8 mouse cellular contexts compared by ENCODE assay signal in genomic region chr11:114668741-114669623, GRCm38 (mm10). TPM values are rescaled to one million over a fixed set of nuclear protein-coding genes. Genes with fewer than 3 reads are reported as not detected.
A peak's percentile ranks its signal among the peaks of the same experiment; 100 is the strongest.
DNase-seq lines count a peak whose midpoint lies in the region; ATAC-seq lines count a peak whose summit lies in the region.

No protein-coding gene starts in this region.

- peak; percentile 69 for ATAC-seq in intestine, embryonic 14.5 days (replicated peaks; ENCODE audit: low FRiP score, low TSS enrichment, low read depth)
- peak; percentile 66 for ATAC-seq in megakaryocyte-erythroid progenitor cell, adult 5-6 weeks (replicated peaks; ENCODE audit: low FRiP score, low TSS enrichment, poor library complexity, severe bottlenecking)

- H3K9me3 ChIP-seq in intestine, embryonic 14.5 days (ENCODE audit: control insufficient read depth, low read length) = no peaks in the 10 kb centered on the region

- H3K4me1 ChIP-seq in intestine, embryonic 14.5 days (replicated peaks; ENCODE audit: control insufficient read depth, insufficient read depth, low read length) = peaks cover 11% of the 10 kb centered on the region

- DNase-seq in adrenal gland, adult 2 months = peak; percentile 87
- peak; percentile 56 for DNase-seq in embryo, embryonic 11.5 days (ENCODE audit: low read depth, low spot score)
- DNase-seq in gastrocnemius, postnatal 25 days = peak; percentile 66
- DNase-seq in intestine, embryonic 14.5 days (ENCODE audit: low spot score) = peak; percentile 93
- DNase-seq in left cerebral cortex, postnatal 25 days (ENCODE audit: low spot score in 2 of 2) = peak; percentile 77 to 81
- peak; percentile 86 for DNase-seq in right cerebral cortex, postnatal 4 days
- peak; percentile 75 to 86 for DNase-seq in urinary bladder, postnatal 4 days (ENCODE audit: low spot score in 2 of 2)

- H3K9ac ChIP-seq in intestine, embryonic 14.5 days (ENCODE audit: low read length) = peak overlapping the region; percentile 96

- peak overlapping the region; percentile 87 for H3K4me2 ChIP-seq in intestine, embryonic 14.5 days (ENCODE audit: low read length)

- H3K4me3 ChIP-seq in intestine, embryonic 14.5 days (ENCODE audit: low read depth, low read length) = peak overlapping the region; percentile 62

- H3K36me3 ChIP-seq in intestine, embryonic 14.5 days (ENCODE audit: control insufficient read depth, insufficient read depth, low read length) = peaks cover 41% of the 10 kb centered on the region

- under 1% methylated on average over 60 of the region's 60 CpGs for WGBS in intestine, embryonic 14.5 days

- peak overlapping the region; percentile 91 for H3K27ac ChIP-seq in intestine, embryonic 14.5 days (ENCODE audit: low read depth)

- H3K27me3 ChIP-seq in intestine, embryonic 14.5 days (replicated peaks; ENCODE audit: control insufficient read depth, insufficient read depth, low read length) = no peaks in the 10 kb centered on the region

- intact Hi-C loops in left cerebral cortex, postnatal 25 days (cut with DNase I) = loop anchor here (5.0 kb wide), 1 partner anchor 123 kb away; no protein-coding TSS in a partner anchor

RNA-seq across cellular contexts. Expression of gene Rpl38, which starts 0.7 kb away (rescaled TPM):
- total RNA-seq in adrenal gland, adult 2 months (2021) = 1,000 to 10,000 TPM; 1,183 to 1,186 TPM
- polyA plus RNA-seq in adrenal gland, adult 2 months (2012; rRNA removed) = 64.3 and 68.3 TPM in 2 replicates
- 100 to 1,000 TPM; 462 to 524 TPM for total RNA-seq in gastrocnemius, postnatal 25 days (2021)
- polyA plus RNA-seq in intestine, embryonic 14.5 days (2014; fragmentation: Nextera tagmentation; extraction: Ambion mirVana) = 1,083 and 1,275 TPM in 2 replicates
- 100 to 1,000 TPM; 765 to 799 TPM for total RNA-seq in left cerebral cortex, postnatal 25 days (2021)
- total RNA-seq in megakaryocyte-erythroid progenitor cell, adult 5-6 weeks (2014; fragmentation: Nextera tagmentation) = 2,953 and 3,549 TPM in 2 replicates
- 4,476 and 4,894 TPM in 2 replicates for total RNA-seq in megakaryocyte-erythroid progenitor cell, adult 5-6 weeks (2017)

RNA-seq across cellular contexts. Expression of gene Ttyh2, which starts 6.2 kb away (rescaled TPM):
- 100 to 1,000 TPM in 1 of 2 experiments, 10 to 100 TPM in 1; 70.3 to 115 TPM for total RNA-seq in adrenal gland, adult 2 months (2021)
- 135 and 182 TPM in 2 replicates for polyA plus RNA-seq in adrenal gland, adult 2 months (2012; rRNA removed)
- total RNA-seq in gastrocnemius, postnatal 25 days (2021) = 10 to 100 TPM; 17.9 to 20.1 TPM
- polyA plus RNA-seq in intestine, embryonic 14.5 days (2014; fragmentation: Nextera tagmentation; extraction: Ambion mirVana) = 17.7 and 19.9 TPM in 2 replicates
- 10 to 100 TPM; 18.6 to 21.4 TPM for total RNA-seq in left cerebral cortex, postnatal 25 days (2021)
- 0.57 and 1.6 TPM in 2 replicates for total RNA-seq in megakaryocyte-erythroid progenitor cell, adult 5-6 weeks (2014; fragmentation: Nextera tagmentation)
- 1.4 TPM in 2 replicates for total RNA-seq in megakaryocyte-erythroid progenitor cell, adult 5-6 weeks (2017)

RNA-seq across cellular contexts. Expression of gene Dnaic2, which starts 58.2 kb away (rescaled TPM):
- total RNA-seq in adrenal gland, adult 2 months (2021) = under 1 TPM; 0.17 to 0.58 TPM
- polyA plus RNA-seq in adrenal gland, adult 2 months (2012; rRNA removed) = 0.49 and 0.85 TPM in 2 replicates
- under 1 TPM; 0.24 to 0.61 TPM for total RNA-seq in gastrocnemius, postnatal 25 days (2021)
- polyA plus RNA-seq in intestine, embryonic 14.5 days (2014; fragmentation: Nextera tagmentation; extraction: Ambion mirVana) = 0.14 and 0.24 TPM in 2 replicates
- total RNA-seq in left cerebral cortex, postnatal 25 days (2021) = 1 to 10 TPM in 1 of 2 experiments, under 1 TPM in 1; 0.62 to 1.4 TPM
- not detected in 2 replicates for total RNA-seq in megakaryocyte-erythroid progenitor cell, adult 5-6 weeks (2014; fragmentation: Nextera tagmentation)
- total RNA-seq in megakaryocyte-erythroid progenitor cell, adult 5-6 weeks (2017) = not detected in 2 replicates

Comparison
In these comparisons a context has a peak if more than half of its experiments do, and no peak if none do; other contexts are left out.
1. Peak in every context shown above with its lines: DNase-seq, ATAC-seq, H3K4me3 ChIP-seq and H3K27ac ChIP-seq.
2. RNA of gene Ttyh2, which starts 6.2 kb away (total RNA-seq): 70.3 to 115 TPM in adrenal gland, adult 2 months, 18.6 to 21.4 TPM in left cerebral cortex, postnatal 25 days and 17.9 to 20.1 TPM in gastrocnemius, postnatal 25 days; 0.57 to 1.6 TPM in megakaryocyte-erythroid progenitor cell, adult 5-6 weeks; every median in the first group is over 4 times any median in the second.